Mouse (Mus musculus): ENCODE measurements around the gene Pakap. TPM values are rescaled to one million over a fixed set of nuclear protein-coding genes. Genes with fewer than 3 reads are reported as not detected.
A peak's percentile ranks its signal among the peaks of the same experiment; 100 is the strongest.

The Pakap gene
- total RNA-seq, 2 experiments from 2014 or later = 1.2 TPM; not detected in 1

GRCm38 (mm10) chr4:57919494-57920423, 351.8 kb downstream of the Pakap start:
- no peak for ATAC-seq (replicated peaks; ENCODE audit: low FRiP score, poor library complexity, severe bottlenecking)

- no peak for ATAC-seq (replicated peaks; ENCODE audit: low FRiP score, poor library complexity, severe bottlenecking)
Observed at GRCm38 (mm10) chr4:57920522-57920921, 352.5 kb downstream of the Pakap start.

- ATAC-seq (replicated peaks; ENCODE audit: low FRiP score, poor library complexity, severe bottlenecking) = no peak
Observed at GRCm38 (mm10) chr4:57922171-57922570, 354.2 kb downstream of the Pakap start.

GRCm38 (mm10) chr4:57924556-57925071, 356.6 kb downstream of the Pakap start:
- no peak for ATAC-seq (replicated peaks; ENCODE audit: low FRiP score, poor library complexity, severe bottlenecking)

- 0 out of 2 replicates have a peak, but pooled peaks have one; percentile 52 for ATAC-seq (replicated peaks; ENCODE audit: low FRiP score, poor library complexity, severe bottlenecking)
Observed at GRCm38 (mm10) chr4:57927464-57928205, 359.7 kb downstream of the Pakap start.

GRCm38 (mm10) chr4:57930559-57931170, 362.7 kb downstream of the Pakap start:
- ATAC-seq (replicated peaks; ENCODE audit: low FRiP score, poor library complexity, severe bottlenecking) = no peak

GRCm38 (mm10) chr4:57934181-57934580, 366.2 kb downstream of the Pakap start:
- ATAC-seq (replicated peaks; ENCODE audit: low FRiP score, poor library complexity, severe bottlenecking) = no peak

GRCm38 (mm10) chr4:57937292-57937691, 369.3 kb downstream of the Pakap start:
- ATAC-seq (replicated peaks; ENCODE audit: low FRiP score, poor library complexity, severe bottlenecking) = no peak

- ATAC-seq (replicated peaks; ENCODE audit: low FRiP score, poor library complexity, severe bottlenecking) = no peak
Observed at GRCm38 (mm10) chr4:57940631-57941030, 372.7 kb downstream of the Pakap start.

GRCm38 (mm10) chr4:57942892-57943291, 374.9 kb downstream of the Pakap start:
- no peak for ATAC-seq (replicated peaks; ENCODE audit: low FRiP score, poor library complexity, severe bottlenecking)

Other genes starting within 250 kb of the Pakap start
- gene Palm2, start 133.9 kb upstream of the Pakap start, total RNA-seq (2015; ENCODE audit: low replicate concordance) = not detected in 2 replicates
- not detected in 2 replicates for gene Palm2, start 133.9 kb upstream of the Pakap start, total RNA-seq (2017; ENCODE audit: low replicate concordance)
- not detected in 2 replicates for gene Akap2, start 149.5 kb downstream of the Pakap start, total RNA-seq (2015; ENCODE audit: low replicate concordance)
- gene Akap2, start 149.5 kb downstream of the Pakap start, total RNA-seq (2017; ENCODE audit: low replicate concordance) = 0.90 TPM in 1 of 2 replicates, not detected in the other

Measured in erythroid progenitor cell, adult 5-6 weeks (primary cell).